Mouse (Mus musculus): ENCODE measurements around the gene Vmn1r207-ps.
"Not testable (repeated sequence)": the region's sequence is repeated elsewhere in the genome, so short reads cannot be mapped to it uniquely, and the experiment has no call there.

DNA sequence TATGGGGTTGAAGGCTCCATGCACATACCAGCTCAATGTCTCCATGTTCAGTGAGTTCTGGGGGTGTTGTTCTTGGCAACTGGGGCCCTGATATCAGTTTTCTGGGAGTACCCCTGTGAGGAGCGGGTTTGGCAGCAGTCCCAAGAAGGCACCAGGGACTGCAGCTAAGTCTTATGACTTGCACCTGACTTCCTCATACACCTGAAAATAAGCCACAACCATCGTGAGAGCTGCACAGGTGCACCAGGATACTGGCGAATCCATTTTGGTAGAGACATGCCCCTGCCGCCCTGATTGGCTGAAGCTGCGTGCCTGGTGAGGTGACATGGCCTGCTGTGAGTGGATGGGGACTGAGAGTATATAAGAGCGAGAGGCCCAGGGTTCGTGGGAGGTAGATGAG lies 47.9 kb upstream of the Vmn1r207-ps start, which contains the start of gene Vmn1r208:
- TF ChIP-seq CTCF (IDR thresholded peaks at IDR 0.05; ENCODE audit: low read depth, low read length); GATA2 (IDR thresholded peaks at IDR 0.05; ENCODE audit: borderline replicate concordance, low read depth, low read length); GATA1 (IDR thresholded peaks at IDR 0.05; ENCODE audit: borderline replicate concordance, low read length): not testable (repeated sequence)

Measured in G1E (cell line).